Mouse (Mus musculus): ENCODE measurements at regions not wholly inside any gene's neighbourhood (a gene's known extent, or its start where the extent isn't known, plus 50 kb on each side); places are given as distances from the start of the nearest gene placed in this dataset.

DNA sequence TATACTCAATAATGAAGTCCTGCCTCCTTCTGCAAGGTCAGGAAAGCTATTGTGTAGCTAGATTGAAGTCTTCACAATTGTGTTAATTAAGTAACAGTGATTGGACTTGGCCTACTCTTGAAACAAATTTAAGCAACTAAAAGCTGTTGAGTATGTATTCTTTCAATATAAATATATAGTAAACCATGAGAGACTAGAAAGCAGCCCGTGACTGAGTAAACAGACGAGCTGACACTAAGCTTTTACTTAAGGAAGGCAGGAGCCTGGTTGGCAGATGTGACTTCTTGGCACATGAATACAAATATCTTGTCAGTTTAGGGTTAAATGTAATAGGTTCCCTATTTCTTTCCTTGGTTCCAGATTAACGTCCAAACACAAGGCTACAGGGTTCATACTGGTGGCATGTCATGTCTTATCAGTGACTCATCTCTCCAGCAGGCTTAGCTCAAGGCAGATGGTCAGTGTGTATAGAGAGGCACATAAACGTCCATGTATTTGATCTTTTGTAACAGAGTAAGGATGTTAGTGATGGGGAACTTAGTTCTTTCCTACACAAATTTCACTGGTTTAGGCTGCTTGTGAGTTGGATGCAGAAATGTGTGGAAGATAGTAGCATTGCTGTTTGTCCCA lies 184.7 kb downstream of the Etaa1 start:
- Histone ChIP-seq H3K4me2 (ENCODE audit: low read depth, low read length) (no peak overlapping the region), H3K4me3 (ENCODE audit: low read depth, low read length) (no peak overlapping the region), H3K9me3 (ENCODE audit: control insufficient read depth, low read length) (no peaks in the 10 kb centered on the region), H3K4me1 (ENCODE audit: control insufficient read depth, insufficient read depth, low read length) (no peaks in the 10 kb centered on the region), H3K36me3 (ENCODE audit: control insufficient read depth, insufficient read depth, low read length) (no peaks in the 10 kb centered on the region), H3K27me3 (replicated peaks; ENCODE audit: control insufficient read depth, insufficient read depth, low read length) (no peaks in the 10 kb centered on the region), H3K9ac (ENCODE audit: low read depth, low read length) (no peak overlapping the region), H3K27ac (replicated peaks; ENCODE audit: low read depth, low read length) (no peak overlapping the region)
- ATAC-seq (ENCODE audit: low read depth) = no peak
- DNase-seq (ENCODE audit: low spot score) = no peak
- WGBS = 39% methylated on average over 4 of the region's 4 CpGs

- no peaks in the 10 kb centered on the region for H3K36me3 ChIP-seq (ENCODE audit: control insufficient read depth, insufficient read depth, low read length)
- H3K9me3 ChIP-seq (ENCODE audit: control insufficient read depth, low read length) = no peaks in the 10 kb centered on the region
- H3K4me2 ChIP-seq (ENCODE audit: low read depth, low read length) = no peak overlapping the region
- H3K4me3 ChIP-seq (ENCODE audit: low read depth, low read length) = no peak overlapping the region
- no peak for ATAC-seq (ENCODE audit: low read depth)
- no peak for DNase-seq (ENCODE audit: low spot score)
- no peak overlapping the region for H3K9ac ChIP-seq (ENCODE audit: low read depth, low read length)
- no peaks in the 10 kb centered on the region for H3K27me3 ChIP-seq (replicated peaks; ENCODE audit: control insufficient read depth, insufficient read depth, low read length)
- H3K4me1 ChIP-seq (ENCODE audit: control insufficient read depth, insufficient read depth, low read length) = no peaks in the 10 kb centered on the region
- no peak overlapping the region for H3K27ac ChIP-seq (replicated peaks; ENCODE audit: low read depth, low read length)
Observed at GRCm38 (mm10) chr11:17797632-17798031, 156.0 kb downstream of the Etaa1 start.

GRCm38 (mm10) chr11:17807851-17808250 lies 145.8 kb downstream of the Etaa1 start:
- H3K9ac ChIP-seq (ENCODE audit: low read depth, low read length) = no peak overlapping the region
- H3K4me3 ChIP-seq (ENCODE audit: low read depth, low read length) = no peak overlapping the region
- H3K36me3 ChIP-seq (ENCODE audit: control insufficient read depth, insufficient read depth, low read length) = no peaks in the 10 kb centered on the region
- 68% methylated on average over 3 of the region's 3 CpGs for WGBS
- H3K9me3 ChIP-seq (ENCODE audit: control insufficient read depth, low read length) = no peaks in the 10 kb centered on the region
- DNase-seq (ENCODE audit: low spot score) (no peak), ATAC-seq (ENCODE audit: low read depth) (no peak)
- no peak overlapping the region for H3K4me2 ChIP-seq (ENCODE audit: low read depth, low read length)
- H3K27me3 ChIP-seq (replicated peaks; ENCODE audit: control insufficient read depth, insufficient read depth, low read length) = no peaks in the 10 kb centered on the region
- H3K4me1 ChIP-seq (ENCODE audit: control insufficient read depth, insufficient read depth, low read length) = no peaks in the 10 kb centered on the region
- no peak overlapping the region for H3K27ac ChIP-seq (replicated peaks; ENCODE audit: low read depth, low read length)

DNA sequence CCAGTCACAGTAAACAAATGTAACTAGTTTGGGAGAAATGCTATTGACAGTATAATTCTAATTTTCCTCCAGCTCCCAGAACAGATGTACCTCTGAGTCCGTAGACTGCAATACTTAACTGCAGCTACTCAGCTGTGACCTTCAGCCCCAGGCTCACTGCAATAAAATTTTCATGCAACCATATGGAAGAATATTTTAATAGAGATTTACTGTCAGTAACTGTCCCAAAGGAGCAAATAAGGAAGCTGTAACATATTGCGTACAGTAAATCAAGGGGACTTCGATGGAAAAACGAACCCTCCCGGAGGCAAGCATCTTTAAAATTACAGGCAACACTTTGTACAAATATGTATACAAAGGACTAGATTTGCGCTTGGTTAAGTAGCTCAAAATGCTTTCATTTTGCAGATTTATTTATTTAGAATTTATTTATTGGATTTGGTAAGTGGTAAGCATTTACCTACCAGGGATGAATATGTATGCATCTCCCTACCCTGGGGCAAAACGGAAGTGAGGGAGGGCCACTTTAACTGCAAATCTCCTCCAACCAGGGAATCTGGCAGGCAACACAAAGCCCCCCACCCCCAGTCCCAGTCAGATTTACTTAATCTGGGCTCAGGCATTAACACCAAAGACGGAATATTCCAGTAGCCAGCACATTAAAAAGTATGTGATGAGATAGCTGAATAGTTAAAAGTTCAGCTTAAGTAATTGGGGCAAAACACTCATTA lies 141.7 kb downstream of the Etaa1 start:
- Histone ChIP-seq H3K27me3 (replicated peaks; ENCODE audit: control insufficient read depth, insufficient read depth, low read length) (no peaks in the 10 kb centered on the region), H3K4me3 (ENCODE audit: low read depth, low read length) (no peak overlapping the region), H3K4me1 (ENCODE audit: control insufficient read depth, insufficient read depth, low read length) (no peaks in the 10 kb centered on the region), H3K27ac (replicated peaks; ENCODE audit: low read depth, low read length) (no peak overlapping the region), H3K36me3 (ENCODE audit: control insufficient read depth, insufficient read depth, low read length) (no peaks in the 10 kb centered on the region), H3K9ac (ENCODE audit: low read depth, low read length) (no peak overlapping the region), H3K9me3 (ENCODE audit: control insufficient read depth, low read length) (no peaks in the 10 kb centered on the region), H3K4me2 (ENCODE audit: low read depth, low read length) (no peak overlapping the region)
- 61% methylated on average over 8 of the region's 8 CpGs for WGBS
- no peak for ATAC-seq (ENCODE audit: low read depth)
- DNase-seq (ENCODE audit: low spot score) = no peak

DNA sequence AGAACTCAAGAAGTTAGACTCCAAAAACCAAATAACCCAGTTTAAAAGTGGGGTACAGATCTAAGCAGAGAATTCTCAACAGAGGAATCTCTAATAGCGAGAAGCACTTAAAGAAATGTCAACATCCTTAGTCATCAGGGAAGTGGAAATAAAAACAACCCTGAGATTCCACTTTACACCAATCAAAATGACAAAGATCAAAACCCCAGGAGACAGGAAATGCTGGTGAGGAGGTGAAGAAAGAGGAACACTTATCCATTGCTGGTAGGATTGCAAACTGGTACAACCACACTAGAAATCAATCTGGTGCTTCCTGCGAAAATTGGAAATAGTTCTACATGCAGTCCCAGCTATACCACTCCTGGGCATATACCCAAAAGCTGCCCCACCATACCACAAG lies 111.0 kb downstream of the Etaa1 start:
- no peak overlapping the region for H3K9ac ChIP-seq (ENCODE audit: low read depth, low read length)
- H3K27me3 ChIP-seq (replicated peaks; ENCODE audit: control insufficient read depth, insufficient read depth, low read length) = no peaks in the 10 kb centered on the region
- DNase-seq (ENCODE audit: low spot score) (no peak), ATAC-seq (ENCODE audit: low read depth) (no peak)
- 82% methylated on average over 2 of the region's 2 CpGs for WGBS
- H3K9me3 ChIP-seq (ENCODE audit: control insufficient read depth, low read length) = peaks cover 3% of the 10 kb centered on the region; the same call in 1 of the 2 replicates
- H3K4me2 ChIP-seq (ENCODE audit: low read depth, low read length) = no peak overlapping the region
- H3K36me3 ChIP-seq (ENCODE audit: control insufficient read depth, insufficient read depth, low read length) = no peaks in the 10 kb centered on the region
- no peaks in the 10 kb centered on the region for H3K4me1 ChIP-seq (ENCODE audit: control insufficient read depth, insufficient read depth, low read length)
- H3K27ac ChIP-seq (replicated peaks; ENCODE audit: low read depth, low read length) = no peak overlapping the region
- no peak overlapping the region for H3K4me3 ChIP-seq (ENCODE audit: low read depth, low read length)

DNA sequence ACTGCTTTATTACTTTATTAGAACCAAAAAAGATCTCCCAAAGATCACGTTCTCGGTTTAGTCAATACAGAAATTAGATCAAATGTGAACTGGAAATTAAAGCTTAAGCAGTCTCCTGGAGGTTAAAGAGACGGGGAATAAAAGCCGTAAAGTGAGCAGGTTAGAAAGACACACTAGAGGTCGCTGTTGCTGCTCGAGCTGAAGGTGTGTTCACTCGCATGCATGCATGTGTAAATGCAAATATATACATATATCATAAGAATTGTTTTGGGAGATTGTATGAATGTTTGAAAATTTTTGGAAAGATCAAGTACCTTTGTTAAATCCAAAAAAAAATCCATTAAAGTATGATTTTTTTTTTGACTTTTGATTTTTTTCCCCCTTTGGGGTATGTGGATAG lies 101.3 kb downstream of the Etaa1 start:
- Histone ChIP-seq H3K4me3 (ENCODE audit: low read depth, low read length) (no peak overlapping the region), H3K4me1 (ENCODE audit: control insufficient read depth, insufficient read depth, low read length) (no peaks in the 10 kb centered on the region), H3K27me3 (replicated peaks; ENCODE audit: control insufficient read depth, insufficient read depth, low read length) (no peaks in the 10 kb centered on the region), H3K4me2 (ENCODE audit: low read depth, low read length) (no peak overlapping the region), H3K9ac (ENCODE audit: low read depth, low read length) (no peak overlapping the region), H3K36me3 (ENCODE audit: control insufficient read depth, insufficient read depth, low read length) (no peaks in the 10 kb centered on the region), H3K9me3 (ENCODE audit: control insufficient read depth, low read length) (no peaks in the 10 kb centered on the region), H3K27ac (replicated peaks; ENCODE audit: low read depth, low read length) (no peak overlapping the region)
- DNase-seq (ENCODE audit: low spot score) (peak; percentile 65), ATAC-seq (ENCODE audit: low read depth) (no peak)
- 50% methylated on average over 7 of the region's 7 CpGs for WGBS

DNA sequence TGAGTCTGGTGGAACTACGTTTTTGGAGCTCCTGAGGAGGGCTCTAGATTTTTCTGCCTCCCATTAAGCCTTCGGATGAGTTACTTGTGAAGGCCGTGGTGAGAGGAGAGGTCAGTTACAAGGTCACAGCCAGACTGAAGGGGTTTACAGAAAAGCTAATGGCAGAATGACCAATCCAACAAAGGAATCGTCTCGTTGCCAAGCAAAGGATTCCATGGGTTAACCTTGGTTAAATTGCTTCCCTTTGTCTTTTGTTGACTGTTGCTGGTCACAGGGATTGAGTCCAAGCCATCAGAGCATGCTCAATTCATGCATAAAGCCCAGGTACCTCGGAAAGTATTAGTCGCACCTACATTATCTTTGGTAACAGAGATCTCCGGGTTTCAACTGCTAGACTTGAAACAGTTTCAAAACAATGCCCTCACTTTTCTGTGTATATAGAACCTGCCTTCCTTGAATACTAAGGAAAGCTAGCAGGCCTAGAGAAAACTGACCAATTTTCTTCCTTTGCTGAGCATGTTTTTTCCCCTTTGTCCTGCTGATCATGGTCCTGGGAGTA lies 100.3 kb downstream of the Etaa1 start:
- H3K4me3 ChIP-seq (ENCODE audit: low read depth, low read length) = no peak overlapping the region
- no peak overlapping the region for H3K27ac ChIP-seq (replicated peaks; ENCODE audit: low read depth, low read length)
- H3K4me2 ChIP-seq (ENCODE audit: low read depth, low read length) = no peak overlapping the region
- no peaks in the 10 kb centered on the region for H3K9me3 ChIP-seq (ENCODE audit: control insufficient read depth, low read length)
- ATAC-seq (ENCODE audit: low read depth) (no peak), DNase-seq (ENCODE audit: low spot score) (no peak)
- H3K36me3 ChIP-seq (ENCODE audit: control insufficient read depth, insufficient read depth, low read length) = no peaks in the 10 kb centered on the region
- 58% methylated on average over 8 of the region's 8 CpGs for WGBS
- H3K9ac ChIP-seq (ENCODE audit: low read depth, low read length) = no peak overlapping the region
- no peaks in the 10 kb centered on the region for H3K27me3 ChIP-seq (replicated peaks; ENCODE audit: control insufficient read depth, insufficient read depth, low read length)
- no peaks in the 10 kb centered on the region for H3K4me1 ChIP-seq (ENCODE audit: control insufficient read depth, insufficient read depth, low read length)

GRCm38 (mm10) chr11:17853832-17854231 lies 99.8 kb downstream of the Etaa1 start:
- Histone ChIP-seq H3K27me3 (replicated peaks; ENCODE audit: control insufficient read depth, insufficient read depth, low read length) (no peaks in the 10 kb centered on the region), H3K4me1 (ENCODE audit: control insufficient read depth, insufficient read depth, low read length) (no peaks in the 10 kb centered on the region), H3K4me2 (ENCODE audit: low read depth, low read length) (no peak overlapping the region), H3K36me3 (ENCODE audit: control insufficient read depth, insufficient read depth, low read length) (no peaks in the 10 kb centered on the region), H3K9me3 (ENCODE audit: control insufficient read depth, low read length) (no peaks in the 10 kb centered on the region), H3K4me3 (ENCODE audit: low read depth, low read length) (no peak overlapping the region), H3K9ac (ENCODE audit: low read depth, low read length) (no peak overlapping the region), H3K27ac (replicated peaks; ENCODE audit: low read depth, low read length) (no peak overlapping the region)
- DNase-seq (ENCODE audit: low spot score) (no peak), ATAC-seq (ENCODE audit: low read depth) (no peak)
- WGBS = 59% methylated on average over 3 of the region's 3 CpGs
